Mouse (Mus musculus): ENCODE measurements around the gene Ttc7.

DNA sequence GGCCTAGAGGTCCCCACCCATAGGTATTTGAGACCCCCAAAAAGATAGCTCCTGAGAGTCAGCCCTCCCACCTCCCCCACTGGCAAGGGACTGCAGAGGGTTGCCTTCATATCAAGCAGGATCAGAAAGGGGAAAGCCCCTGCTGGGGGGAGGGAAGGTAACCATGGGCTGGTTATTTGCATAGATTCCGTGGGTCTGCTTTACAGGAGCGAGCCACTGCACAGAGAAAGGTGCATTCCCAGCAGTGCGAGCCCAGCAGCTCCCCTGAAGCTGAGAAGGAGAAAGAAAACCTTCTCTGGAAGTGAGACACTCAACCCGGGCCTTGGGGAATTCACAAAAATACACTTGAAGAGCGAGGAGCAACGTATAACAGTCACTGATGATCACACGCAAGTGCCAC, 135.4 kb downstream of the Ttc7 start:
- TF ChIP-seq POLR2A (IDR thresholded peaks at IDR 0.05; ENCODE audit: borderline replicate concordance, insufficient read depth, low read length): no peak
- no peak for TF ChIP-seq CTCF (IDR thresholded peaks at IDR 0.05; ENCODE audit: borderline replicate concordance, insufficient read depth, low read depth, low read length)

All from cerebellum, adult 2 months (tissue).